Mouse (Mus musculus): ENCODE results near the gene Hspb7. TPM values are rescaled to one million over a fixed set of nuclear protein-coding genes. Genes with fewer than 3 reads are reported as not detected.

Hspb7 gene
- total and polyA plus RNA-seq, 3 experiments = not detected

DNA sequence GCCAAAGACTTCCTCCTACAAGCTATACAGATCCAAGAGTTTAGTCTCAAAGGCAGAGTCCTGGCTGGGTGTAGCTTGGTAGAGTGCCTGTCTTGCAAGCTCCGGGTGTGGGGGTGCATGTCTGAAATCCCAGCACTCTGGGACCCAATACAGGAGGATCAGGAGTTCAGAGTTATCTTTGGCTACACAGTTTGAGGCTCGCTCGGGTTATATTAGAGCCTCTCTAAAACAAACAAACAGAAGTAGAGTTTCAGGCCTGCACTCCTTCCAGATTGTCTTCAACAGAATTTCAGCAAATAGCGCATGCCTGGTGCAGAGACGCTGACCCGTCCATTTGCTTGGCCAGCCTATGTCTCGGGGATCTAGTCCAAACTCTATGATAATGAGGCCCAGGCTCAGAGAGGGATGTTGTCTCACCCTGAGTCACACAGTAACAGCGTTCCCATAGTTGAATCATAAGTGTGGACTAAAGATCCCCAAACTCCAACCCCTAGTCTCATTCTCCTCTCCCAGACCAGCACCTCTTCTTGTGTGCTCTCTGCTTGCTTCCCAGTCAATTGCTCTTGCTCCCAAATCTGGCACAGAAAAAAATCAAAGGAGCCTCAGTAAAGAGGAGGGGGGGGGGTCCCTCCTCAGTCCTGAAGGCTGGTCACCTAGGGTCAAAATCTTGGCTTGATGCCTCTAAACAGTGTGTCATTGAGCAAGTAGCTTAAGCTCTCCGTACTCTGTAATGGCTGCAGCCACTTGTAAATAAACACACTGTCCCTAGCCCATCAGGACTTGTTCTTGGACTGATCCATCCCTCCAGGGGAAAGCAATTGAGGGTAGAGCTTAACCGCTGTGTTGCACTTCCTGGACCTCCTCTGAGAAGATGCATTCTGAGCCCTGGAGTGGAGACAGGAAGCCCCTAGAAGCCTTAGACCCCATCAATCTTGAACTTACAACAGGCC is 6.5 kb downstream of the Hspb7 start:
- H3K79me2 ChIP-seq (ENCODE audit: control insufficient read depth, insufficient read depth, low read length, poor library complexity) = no peaks in the 10 kb centered on the region
- no peak overlapping the region for H3K9ac ChIP-seq (ENCODE audit: control insufficient read depth, low read depth, low read length, poor library complexity, severe bottlenecking)
- H3K27me3 ChIP-seq (ENCODE audit: control insufficient read depth in 1 of 2, insufficient read depth in 2 of 2, low read length in 2 of 2) = no peaks in the 10 kb centered on the region; a peak in 1 of 4 replicates
- no peak for DNase-seq (ENCODE audit: low read depth, low spot score)
- no peak overlapping the region for H3K27ac ChIP-seq (ENCODE audit: control insufficient read depth, low read depth, low read length)
- H3K36me3 ChIP-seq (ENCODE audit: control insufficient read depth in 1 of 2, insufficient read depth in 2 of 2, low read length in 2 of 2) = no peaks in the 10 kb centered on the region
- H3K4me1 ChIP-seq (ENCODE audit: control insufficient read depth in 1 of 2, insufficient read depth in 2 of 2, low read length in 2 of 2) = no peaks in the 10 kb centered on the region
- H3K4me3 ChIP-seq (ENCODE audit: control insufficient read depth in 1 of 2, insufficient read depth in 1 of 2, low read depth in 2 of 2, low read length in 2 of 2) = no peak overlapping the region
- no peaks in the 10 kb centered on the region for H3K9me3 ChIP-seq (replicated peaks; ENCODE audit: insufficient read depth, low read length)
- no peak for TF ChIP-seq SIN3A (IDR thresholded peaks at IDR 0.05; ENCODE audit: low read length)
- TF ChIP-seq MYC (IDR thresholded peaks at IDR 0.05; ENCODE audit: low read depth, low read length) = no peak
- no peak for TF ChIP-seq ZMIZ1 (IDR thresholded peaks at IDR 0.05; ENCODE audit: low read depth, low read length)
- no peak for TF ChIP-seq HCFC1 (IDR thresholded peaks at IDR 0.05; ENCODE audit: low read depth, low read length)
- TF ChIP-seq UBTF (IDR thresholded peaks at IDR 0.05; ENCODE audit: borderline replicate concordance, insufficient read depth, low read depth, low read length) = no peak
- no peak for TF ChIP-seq TCF12 (IDR thresholded peaks at IDR 0.05; ENCODE audit: low read depth, low read length)
- TF ChIP-seq GATA1 (IDR thresholded peaks at IDR 0.05; ENCODE audit: low read depth, low read length) = no peak
- no peak for TF ChIP-seq ELF1 (IDR thresholded peaks at IDR 0.05; ENCODE audit: low read depth, low read length)
- TF ChIP-seq CHD1 (IDR thresholded peaks at IDR 0.05; ENCODE audit: low read depth, low read length) = no peak
- no peak for TF ChIP-seq POLR2A (IDR thresholded peaks at IDR 0.05; ENCODE audit: control insufficient read depth in 1 of 2, insufficient read depth in 1 of 2, low read depth in 1 of 2, low read length in 2 of 2, poor library complexity in 1 of 2)
- TF ChIP-seq RCOR1 (IDR thresholded peaks at IDR 0.05; ENCODE audit: low read depth, low read length) = no peak
- no peak for TF ChIP-seq MAX (IDR thresholded peaks at IDR 0.05; ENCODE audit: low read length)
- TF ChIP-seq MYB (IDR thresholded peaks at IDR 0.05; ENCODE audit: low read depth, low read length) = no peak
- TF ChIP-seq ETS1 (IDR thresholded peaks at IDR 0.05; ENCODE audit: low read depth, low read length) = no peak

DNA sequence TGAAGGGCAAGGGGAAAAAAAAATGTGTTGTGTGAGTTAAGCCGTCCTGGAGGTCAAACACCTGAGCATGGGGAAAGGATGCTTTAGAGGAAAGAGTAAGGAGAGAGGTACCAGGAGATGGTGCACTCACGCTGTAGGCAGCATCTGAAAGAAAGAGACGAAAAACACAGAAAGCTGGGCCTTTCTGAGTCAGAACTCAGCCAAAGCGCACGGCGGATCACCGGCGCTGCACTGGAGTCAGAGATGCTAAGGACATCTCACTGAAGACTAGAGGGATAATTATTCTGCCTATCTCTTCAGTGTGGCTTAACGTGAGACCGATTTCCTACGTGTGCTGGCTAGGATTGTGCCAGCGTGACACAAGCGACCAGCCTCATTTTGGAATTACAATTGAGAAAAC is 7.3 kb downstream of the Hspb7 start:
- Histone ChIP-seq H3K27me3 (ENCODE audit: control insufficient read depth in 1 of 2, insufficient read depth in 2 of 2, low read length in 2 of 2) (no peaks in the 10 kb centered on the region; a peak in 1 of 4 replicates), H3K27ac (ENCODE audit: control insufficient read depth, low read depth, low read length) (no peak overlapping the region), H3K4me1 (ENCODE audit: control insufficient read depth in 1 of 2, insufficient read depth in 2 of 2, low read length in 2 of 2) (no peaks in the 10 kb centered on the region), H3K4me3 (ENCODE audit: control insufficient read depth in 1 of 2, insufficient read depth in 1 of 2, low read depth in 2 of 2, low read length in 2 of 2) (no peak overlapping the region), H3K36me3 (ENCODE audit: control insufficient read depth in 1 of 2, insufficient read depth in 2 of 2, low read length in 2 of 2) (no peaks in the 10 kb centered on the region), H3K79me2 (ENCODE audit: control insufficient read depth, insufficient read depth, low read length, poor library complexity) (no peaks in the 10 kb centered on the region), H3K9ac (ENCODE audit: control insufficient read depth, low read depth, low read length, poor library complexity, severe bottlenecking) (no peak overlapping the region), H3K9me3 (replicated peaks; ENCODE audit: insufficient read depth, low read length) (no peaks in the 10 kb centered on the region)
- DNase-seq (ENCODE audit: low read depth, low spot score) = no peak
- TF ChIP-seq CHD1 (IDR thresholded peaks at IDR 0.05; ENCODE audit: low read depth, low read length) (no peak), UBTF (IDR thresholded peaks at IDR 0.05; ENCODE audit: borderline replicate concordance, insufficient read depth, low read depth, low read length) (no peak), SMC3 (IDR thresholded peaks at IDR 0.05; ENCODE audit: low read depth, low read length) (no peak), POLR2AphosphoS2 (IDR thresholded peaks at IDR 0.05; ENCODE audit: low read length) (no peak), MAX (IDR thresholded peaks at IDR 0.05; ENCODE audit: low read length) (no peak), ZMIZ1 (IDR thresholded peaks at IDR 0.05; ENCODE audit: low read depth, low read length) (no peak), MXI1 (IDR thresholded peaks at IDR 0.05; ENCODE audit: low read depth, low read length) (no peak), ELF1 (IDR thresholded peaks at IDR 0.05; ENCODE audit: low read depth, low read length) (no peak), ZNF384 (IDR thresholded peaks at IDR 0.05; ENCODE audit: low read depth, low read length) (no peak), POLR2AphosphoS5 (IDR thresholded peaks at IDR 0.05; ENCODE audit: borderline replicate concordance, low read depth, low read length) (no peak), NRF1 (IDR thresholded peaks at IDR 0.05; ENCODE audit: insufficient read depth, low read depth, low read length, poor library complexity, severe bottlenecking) (no peak), ETS1 (IDR thresholded peaks at IDR 0.05; ENCODE audit: low read depth, low read length) (no peak), GATA1 (IDR thresholded peaks at IDR 0.05; ENCODE audit: low read depth, low read length) (no peak)

Measured in MEL (cell line).